Mouse (Mus musculus) bone marrow, adult 2 months (tissue): Measurements from ENCODE around the gene Micu2. TPM values are rescaled to one million over a fixed set of nuclear protein-coding genes. Genes with fewer than 3 reads are reported as not detected.
A peak's percentile ranks its signal among the peaks of the same experiment; 100 is the strongest.
"Not testable (repeated sequence)": the region's sequence is repeated elsewhere in the genome, so short reads cannot be mapped to it uniquely, and the experiment has no call there.

Source experiments
- H3K27ac ChIP-seq: fragments of 200-500 bp; 2 replicates; pipeline ENCODE4 v1.5.1; 2012; ENCODE audit warnings: low read depth, mild to moderate bottlenecking, control low read depth, inconsistent platforms, low read length; ENCODE audit not compliant: control insufficient read depth, poor library complexity, insufficient read depth
- H3K4me1 ChIP-seq: fragments of 200-500 bp; 2 replicates; pipeline ENCODE4 v1.6.1; 2011; ENCODE audit warnings: low read length; ENCODE audit not compliant: control insufficient read depth, insufficient read depth
- H3K4me3 ChIP-seq: fragments of 200-500 bp; replicated peaks from 2 replicates; pipeline ENCODE3; 2011; ENCODE audit warnings: mild to moderate bottlenecking, low read depth, low read length, control low read depth; ENCODE audit not compliant: control insufficient read depth
- CTCF ChIP-seq: fragments of 200-500 bp; IDR thresholded peaks from 2 replicates; pipeline ENCODE4 v1.5.1; 2011; ENCODE audit warnings: low read length, control low read depth; ENCODE audit not compliant: control insufficient read depth, insufficient read depth
- POLR2A ChIP-seq: fragments of 200-500 bp; IDR thresholded peaks from 2 replicates; pipeline ENCODE4 v1.6.1; 2011; ENCODE audit warnings: low read depth, mild to moderate bottlenecking, control low read depth, low read length, borderline replicate concordance; ENCODE audit not compliant: control insufficient read depth
- WGBS: fragments of 180-500 bp; shearing (Covaris S2); methylation state at CpG from one replicate; pipeline ENCODE4 v1.1.7; 2018; 5-methylcytosine and 5-hydroxymethylcytosine counted together
- polyA plus RNA-seq: library from polyadenylated mRNA; stranded (reverse); fragments of >200 nt; gene quantifications from 2 replicates; pipeline ENCODE4 v1.2.4, GENCODE M21; 2011; ENCODE audit warnings: low replicate concordance; ENCODE audit not compliant: missing spikeins, insufficient read depth, insufficient read length

Gene Micu2
- polyA plus RNA-seq, 1 experiment = 46.4 TPM

DNA sequence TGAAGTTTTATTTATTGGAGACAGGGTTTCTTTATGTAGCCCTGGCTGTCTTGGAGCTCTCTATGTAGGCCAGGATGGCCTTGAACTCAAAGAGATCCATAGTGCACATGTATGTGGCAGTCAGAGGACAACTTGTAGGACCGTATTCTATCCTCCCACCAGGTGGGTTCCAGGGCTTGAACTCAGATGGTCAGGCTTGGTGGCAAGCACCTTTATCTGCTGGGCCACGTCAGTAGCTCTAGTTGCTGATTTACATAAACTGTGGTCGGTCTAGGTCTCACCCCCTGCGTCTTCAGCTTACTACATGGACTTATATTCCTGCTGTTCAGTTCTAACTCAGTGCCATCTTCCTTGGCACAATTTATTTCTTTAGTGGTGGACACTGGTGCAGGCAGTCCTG is 87.7 kb downstream of the Micu2 start:
- Histone ChIP-seq H3K27ac (no peak overlapping the region), H3K4me3 (no peak overlapping the region), H3K4me1 (peaks cover 12% of the 10 kb centered on the region)
- no peak for TF ChIP-seq CTCF
- TF ChIP-seq POLR2A = no peak
- WGBS = 82% methylated on average over 4 of the region's 4 CpGs

DNA sequence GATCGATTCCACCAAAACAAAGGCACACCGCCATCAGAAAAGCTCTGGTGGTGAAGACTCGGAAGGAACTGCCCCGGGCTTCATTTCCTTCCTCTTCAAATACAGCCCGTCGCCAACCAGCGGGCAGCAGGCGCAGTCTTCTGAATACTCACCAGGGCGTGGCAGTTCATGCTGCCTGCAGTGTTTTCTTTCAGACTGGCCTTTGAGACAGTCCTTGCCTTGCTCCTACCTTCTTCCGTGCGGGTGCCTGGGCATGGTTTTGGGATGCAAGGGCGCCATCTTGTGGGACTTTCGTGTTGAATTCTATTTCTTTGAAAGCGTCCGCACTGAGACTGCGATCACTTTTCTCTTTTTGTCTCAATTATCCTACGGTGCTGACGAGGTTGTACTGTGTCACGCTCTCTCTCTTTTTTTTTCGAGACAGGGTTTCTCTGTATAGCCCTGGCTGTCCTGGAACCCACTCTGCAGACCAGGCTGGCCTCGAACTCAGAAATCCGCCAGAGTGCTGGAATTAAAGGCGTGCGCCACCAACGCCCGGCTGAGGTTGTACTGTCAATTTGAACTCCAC is 88.5 kb downstream of the Micu2 start:
- TF ChIP-seq CTCF = peak; percentile 90
- peak; percentile 39; the same call in 1 of the 2 replicates for TF ChIP-seq POLR2A
- WGBS = 16% methylated on average over 26 of the region's 26 CpGs
- H3K27ac ChIP-seq = peak overlapping the region; percentile 66

DNA sequence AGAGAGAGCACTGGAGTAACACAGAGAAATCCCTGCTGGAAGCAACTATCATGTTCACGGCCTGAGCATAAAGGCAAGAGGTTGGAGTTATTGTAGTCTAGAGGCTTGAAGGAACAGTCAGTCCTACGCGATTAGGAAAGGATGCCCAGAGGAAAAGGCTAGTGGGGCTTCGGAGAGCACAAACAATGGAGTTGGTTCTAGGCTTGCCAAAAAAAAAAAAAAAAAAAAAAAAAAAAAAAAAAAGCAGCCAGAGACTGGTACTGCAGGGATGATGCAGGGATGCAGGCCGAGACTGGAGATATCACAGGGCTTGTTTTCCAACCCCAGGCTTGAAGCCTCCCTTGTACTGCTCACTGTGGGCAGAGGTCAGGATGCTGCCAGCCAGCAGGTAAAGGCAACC is 89.8 kb downstream of the Micu2 start:
- Histone ChIP-seq H3K4me3 (no peak overlapping the region), H3K27ac (peak overlapping the region; percentile 87; the same call in 1 of the 2 replicates)

More for the DNA sequence above, 88.5 kb downstream of the Micu2 start:
- Histone ChIP-seq H3K4me3 (peak overlapping the region; percentile 17), H3K4me1 (peaks cover 12% of the 10 kb centered on the region)

DNA sequence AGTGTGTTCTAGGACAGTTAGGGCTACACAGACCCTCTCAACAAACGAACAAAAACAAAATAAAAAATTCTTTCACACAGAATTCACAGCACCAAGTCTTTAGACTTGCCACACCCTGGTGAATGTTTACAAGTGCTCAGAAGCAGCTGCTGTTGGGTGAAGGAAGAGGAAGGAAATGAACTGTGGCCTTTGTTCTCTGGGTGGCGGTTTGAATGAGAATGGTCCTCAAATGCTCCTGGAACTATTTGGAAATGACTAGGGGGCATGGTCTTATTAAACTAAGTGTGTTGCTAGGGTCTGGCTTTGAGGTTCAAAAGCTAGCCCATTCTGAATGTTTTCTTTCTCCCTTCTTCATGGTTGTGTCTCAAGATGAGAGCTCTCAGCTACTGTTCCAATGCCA is 90.6 kb downstream of the Micu2 start:
- TF ChIP-seq POLR2A = no peak
- no peak for TF ChIP-seq CTCF
- Histone ChIP-seq H3K4me3 (no peak overlapping the region), H3K27ac (peak overlapping the region; percentile 87; the same call in 1 of the 2 replicates), H3K4me1 (peaks cover 12% of the 10 kb centered on the region)
- 20% methylated on average over 2 of the region's 2 CpGs for WGBS

More for the DNA sequence above, 89.8 kb downstream of the Micu2 start:
- no peak for TF ChIP-seq CTCF
- no peak for TF ChIP-seq POLR2A
- WGBS = 83% methylated on average over 5 of the region's 5 CpGs
- H3K4me1 ChIP-seq = peaks cover 12% of the 10 kb centered on the region

DNA sequence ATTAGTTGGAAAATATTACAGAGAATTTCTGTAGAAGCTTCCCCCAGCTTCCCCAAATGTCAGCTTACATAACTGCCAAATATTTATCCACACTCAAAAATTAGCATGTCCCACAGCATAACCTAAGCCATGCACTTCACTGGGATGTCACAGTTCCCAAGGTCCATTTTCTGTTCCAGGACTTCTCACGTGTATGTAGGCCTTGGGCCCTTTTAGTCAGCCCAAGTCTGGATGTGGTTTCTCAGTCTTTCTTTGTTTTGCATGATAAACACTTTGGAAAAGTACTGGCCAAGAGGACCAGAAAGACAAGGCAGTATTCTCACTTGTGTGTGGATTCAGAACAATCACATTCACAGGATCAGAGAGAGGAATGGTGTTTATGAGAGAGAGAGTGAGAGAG is 97.1 kb downstream of the Micu2 start:
- no peak overlapping the region for H3K4me3 ChIP-seq
- 70% methylated on average over 1 of the region's 1 CpGs for WGBS
- TF ChIP-seq POLR2A (no peak), CTCF (no peak)
- H3K27ac ChIP-seq = no peak overlapping the region
- H3K4me1 ChIP-seq = no peaks in the 10 kb centered on the region

DNA sequence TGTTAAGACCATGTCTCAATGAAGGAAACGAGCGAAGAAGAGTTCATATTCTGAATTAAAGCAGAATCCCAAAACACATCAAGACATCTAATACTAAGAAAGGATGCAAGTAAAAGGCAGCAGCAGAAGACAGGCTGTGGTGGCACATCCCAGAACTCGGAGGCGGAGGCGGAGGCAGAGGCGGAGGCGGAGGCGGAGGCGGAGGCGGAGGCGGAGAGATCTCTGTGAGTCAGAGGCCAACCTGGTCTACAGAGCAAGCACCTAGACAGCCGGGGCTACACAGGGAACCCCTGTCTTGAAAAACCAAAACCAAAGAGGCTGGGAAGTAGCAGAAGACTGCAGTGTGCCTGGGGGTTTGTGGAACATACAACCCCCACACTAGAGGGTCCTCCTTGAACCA is 102.2 kb downstream of the Micu2 start:
- no peak overlapping the region for H3K27ac ChIP-seq
- WGBS = 88% methylated on average over 12 of the region's 12 CpGs
- TF ChIP-seq POLR2A = no peak
- no peak for TF ChIP-seq CTCF
- no peaks in the 10 kb centered on the region for H3K4me1 ChIP-seq
- no peak overlapping the region for H3K4me3 ChIP-seq

DNA sequence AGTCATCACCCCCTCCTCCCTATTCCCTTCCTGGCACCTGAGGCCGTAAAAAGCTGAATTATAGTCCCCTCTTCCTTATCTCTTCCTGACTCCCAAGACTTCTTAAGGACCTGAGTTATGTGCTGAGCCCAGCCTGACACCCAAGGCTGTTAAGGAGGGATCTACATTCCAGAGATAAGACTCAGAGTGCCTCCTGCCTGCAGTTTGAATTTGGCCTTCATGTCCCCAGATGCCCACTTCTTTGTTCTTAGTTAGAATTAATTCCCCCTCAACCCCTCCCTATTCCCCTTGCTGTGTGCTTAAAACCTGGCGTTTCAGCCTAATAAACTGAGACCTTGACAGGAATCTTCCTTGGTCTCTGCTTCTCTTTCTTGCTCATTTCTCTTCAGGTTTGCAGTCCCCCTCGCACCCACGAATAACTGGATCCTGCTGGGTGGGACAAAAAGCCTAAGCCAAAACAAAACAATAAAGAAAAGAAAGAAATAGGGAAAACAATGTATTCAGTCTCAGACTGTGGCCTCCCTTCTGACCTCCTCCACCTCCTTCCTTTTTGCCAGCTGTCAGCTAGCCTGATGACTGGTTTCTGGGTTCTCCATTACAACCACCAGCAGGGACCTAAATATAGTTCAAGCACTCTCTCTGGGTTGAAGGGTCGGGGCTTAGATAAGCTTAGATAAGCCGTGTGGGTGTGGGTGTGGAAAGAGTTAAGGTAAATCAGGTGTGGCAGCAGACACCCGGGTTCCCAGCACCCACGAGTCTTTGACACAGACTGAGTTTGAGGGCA is 102.8 kb downstream of the Micu2 start:
- not testable (repeated sequence) for H3K4me3 ChIP-seq, H3K4me1 ChIP-seq, H3K27ac ChIP-seq
- WGBS = 49% methylated on average over 8 of the region's 8 CpGs

DNA sequence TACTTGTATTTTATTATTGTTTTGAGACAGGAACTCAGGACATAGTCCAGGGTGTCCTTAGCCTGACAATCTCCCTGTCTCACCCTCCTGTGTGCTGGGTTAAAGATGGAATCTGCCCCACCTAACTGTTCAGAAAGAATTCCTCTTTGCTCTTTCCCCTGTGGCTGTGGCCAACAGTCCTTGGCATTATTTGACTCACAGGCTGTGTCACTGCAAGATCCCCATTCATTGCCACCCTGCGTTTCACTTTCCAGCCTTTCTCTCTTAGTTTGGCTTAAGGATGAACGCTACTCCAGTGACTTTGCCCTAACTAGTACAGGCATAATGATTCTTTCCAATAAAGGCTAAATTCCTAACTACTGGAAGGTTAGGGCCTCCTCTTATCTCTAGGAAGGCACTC is 104.7 kb downstream of the Micu2 start:
- Histone ChIP-seq H3K27ac (no peak overlapping the region), H3K4me3 (no peak overlapping the region), H3K4me1 (no peaks in the 10 kb centered on the region)
- WGBS = 90% methylated on average over 2 of the region's 2 CpGs
- TF ChIP-seq CTCF = no peak
- no peak for TF ChIP-seq POLR2A

DNA sequence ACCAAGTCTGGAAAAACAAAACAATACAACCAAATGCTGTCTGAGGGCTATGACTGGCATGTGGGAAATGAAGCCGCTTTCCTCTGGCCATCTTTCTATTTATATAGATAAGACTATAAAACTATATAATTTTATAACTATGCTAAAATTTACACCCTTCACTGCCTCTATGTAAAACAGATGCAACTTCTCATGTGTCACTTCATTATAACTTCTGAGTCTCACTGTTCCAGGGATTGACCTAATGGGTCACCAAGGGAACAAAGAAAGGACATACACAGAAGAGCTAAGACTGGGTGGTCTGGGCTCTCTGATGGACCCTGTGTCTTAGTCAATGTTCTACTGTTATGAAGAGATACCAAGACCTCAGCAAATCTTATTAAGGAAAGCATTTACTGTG is 106.1 kb downstream of the Micu2 start:
- Histone ChIP-seq H3K4me3 (no peak overlapping the region), H3K27ac (no peak overlapping the region), H3K4me1 (peaks cover 1% of the 10 kb centered on the region; the same call in 1 of the 2 replicates)
- TF ChIP-seq CTCF = no peak
- no peak for TF ChIP-seq POLR2A
- 97% methylated on average over 1 of the region's 1 CpGs for WGBS
